Mouse (Mus musculus): Measurements from ENCODE around the gene Timm44. TPM values are rescaled to one million over a fixed set of nuclear protein-coding genes. Genes with fewer than 3 reads are reported as not detected.

The Timm44 gene
- polyA plus RNA-seq, 1 experiment = 73.5 TPM

- Histone ChIP-seq H3K27ac (ENCODE audit: insufficient read depth, low read length) (no peak overlapping the region), H3K4me1 (ENCODE audit: control insufficient read depth, insufficient read depth, low read length) (peaks cover 19% of the 10 kb centered on the region), H3K4me3 (ENCODE audit: insufficient read depth, low read length) (no peak overlapping the region)
- TF ChIP-seq CTCF (IDR thresholded peaks at IDR 0.05; ENCODE audit: borderline replicate concordance, insufficient read depth, low read length) (no peak), POLR2A (IDR thresholded peaks at IDR 0.05; ENCODE audit: low read depth, low read length) (no peak)
Measured at GRCm38 (mm10) chr8:4318124-4318523, 42.4 kb upstream of the Timm44 start.

- Histone ChIP-seq H3K27ac (ENCODE audit: insufficient read depth, low read length) (no peak overlapping the region; the same call in 1 of the 2 replicates), H3K4me1 (ENCODE audit: control insufficient read depth, insufficient read depth, low read length) (peaks cover 23% of the 10 kb centered on the region), H3K4me3 (ENCODE audit: insufficient read depth, low read length) (no peak overlapping the region)
- TF ChIP-seq CTCF (IDR thresholded peaks at IDR 0.05; ENCODE audit: borderline replicate concordance, insufficient read depth, low read length) (no peak), POLR2A (IDR thresholded peaks at IDR 0.05; ENCODE audit: low read depth, low read length) (no peak)
Measured at GRCm38 (mm10) chr8:4314852-4315251, 39.1 kb upstream of the Timm44 start.

GRCm38 (mm10) chr8:4313254-4314124 is 37.8 kb upstream of the Timm44 start:
- Histone ChIP-seq H3K4me3 (ENCODE audit: insufficient read depth, low read length) (no peak overlapping the region), H3K27ac (ENCODE audit: insufficient read depth, low read length) (peak overlapping the region; percentile 93), H3K4me1 (ENCODE audit: control insufficient read depth, insufficient read depth, low read length) (peaks cover 18% of the 10 kb centered on the region)
- no peak for TF ChIP-seq POLR2A (IDR thresholded peaks at IDR 0.05; ENCODE audit: low read depth, low read length)
- no peak for TF ChIP-seq CTCF (IDR thresholded peaks at IDR 0.05; ENCODE audit: borderline replicate concordance, insufficient read depth, low read length)

- TF ChIP-seq POLR2A (IDR thresholded peaks at IDR 0.05; ENCODE audit: low read depth, low read length) (no peak), CTCF (IDR thresholded peaks at IDR 0.05; ENCODE audit: borderline replicate concordance, insufficient read depth, low read length) (no peak)
- Histone ChIP-seq H3K4me3 (ENCODE audit: insufficient read depth, low read length) (no peak overlapping the region), H3K4me1 (ENCODE audit: control insufficient read depth, insufficient read depth, low read length) (peaks cover 18% of the 10 kb centered on the region), H3K27ac (ENCODE audit: insufficient read depth, low read length) (peak overlapping the region; percentile 26; the same call in 1 of the 2 replicates)
Measured at GRCm38 (mm10) chr8:4312104-4312503, 36.4 kb upstream of the Timm44 start.

GRCm38 (mm10) chr8:4305838-4306237 is 30.1 kb upstream of the Timm44 start:
- Histone ChIP-seq H3K4me3 (ENCODE audit: insufficient read depth, low read length) (no peak overlapping the region), H3K4me1 (ENCODE audit: control insufficient read depth, insufficient read depth, low read length) (no peaks in the 10 kb centered on the region), H3K27ac (ENCODE audit: insufficient read depth, low read length) (no peak overlapping the region)
- TF ChIP-seq CTCF (IDR thresholded peaks at IDR 0.05; ENCODE audit: borderline replicate concordance, insufficient read depth, low read length) = no peak
- no peak for TF ChIP-seq POLR2A (IDR thresholded peaks at IDR 0.05; ENCODE audit: low read depth, low read length)

- no peak for TF ChIP-seq POLR2A (IDR thresholded peaks at IDR 0.05; ENCODE audit: low read depth, low read length)
- no peak for TF ChIP-seq CTCF (IDR thresholded peaks at IDR 0.05; ENCODE audit: borderline replicate concordance, insufficient read depth, low read length)
- H3K4me3 ChIP-seq (ENCODE audit: insufficient read depth, low read length) = no peak overlapping the region
- no peak overlapping the region for H3K27ac ChIP-seq (ENCODE audit: insufficient read depth, low read length)
- H3K4me1 ChIP-seq (ENCODE audit: control insufficient read depth, insufficient read depth, low read length) = no peaks in the 10 kb centered on the region
Measured at GRCm38 (mm10) chr8:4304124-4304547, 28.4 kb upstream of the Timm44 start.

- no peak overlapping the region for H3K27ac ChIP-seq (ENCODE audit: insufficient read depth, low read length)
- no peaks in the 10 kb centered on the region for H3K4me1 ChIP-seq (ENCODE audit: control insufficient read depth, insufficient read depth, low read length)
- TF ChIP-seq CTCF (IDR thresholded peaks at IDR 0.05; ENCODE audit: borderline replicate concordance, insufficient read depth, low read length) = no peak
- TF ChIP-seq POLR2A (IDR thresholded peaks at IDR 0.05; ENCODE audit: low read depth, low read length) = no peak
- no peak overlapping the region for H3K4me3 ChIP-seq (ENCODE audit: insufficient read depth, low read length)
Measured at GRCm38 (mm10) chr8:4297822-4298221, 22.1 kb upstream of the Timm44 start.

- no peak overlapping the region for H3K4me3 ChIP-seq (ENCODE audit: insufficient read depth, low read length)
- H3K4me1 ChIP-seq (ENCODE audit: control insufficient read depth, insufficient read depth, low read length) = no peaks in the 10 kb centered on the region
- H3K27ac ChIP-seq (ENCODE audit: insufficient read depth, low read length) = no peak overlapping the region
- TF ChIP-seq CTCF (IDR thresholded peaks at IDR 0.05; ENCODE audit: borderline replicate concordance, insufficient read depth, low read length) (no peak), POLR2A (IDR thresholded peaks at IDR 0.05; ENCODE audit: low read depth, low read length) (no peak)
Measured at GRCm38 (mm10) chr8:4292738-4293137, 17.0 kb upstream of the Timm44 start.

GRCm38 (mm10) chr8:4276111-4276465 is 375 bp upstream of the Timm44 start:
- Histone ChIP-seq H3K4me3 (ENCODE audit: insufficient read depth, low read length) (peak overlapping the region; percentile 97), H3K27ac (ENCODE audit: insufficient read depth, low read length) (peak overlapping the region; percentile 22; the same call in 1 of the 2 replicates)
- TF ChIP-seq POLR2A (IDR thresholded peaks at IDR 0.05; ENCODE audit: low read depth, low read length) (no peak), CTCF (IDR thresholded peaks at IDR 0.05; ENCODE audit: borderline replicate concordance, insufficient read depth, low read length) (no peak)

GRCm38 (mm10) chr8:4269609-4270008 is 6.1 kb downstream of the Timm44 start:
- Histone ChIP-seq H3K27ac (ENCODE audit: insufficient read depth, low read length) (no peak overlapping the region), H3K4me1 (ENCODE audit: control insufficient read depth, insufficient read depth, low read length) (0 out of 2 replicates have a peak, but pooled peaks cover 3% of the 10 kb centered on the region), H3K4me3 (ENCODE audit: insufficient read depth, low read length) (no peak overlapping the region)
- TF ChIP-seq POLR2A (IDR thresholded peaks at IDR 0.05; ENCODE audit: low read depth, low read length) (no peak), CTCF (IDR thresholded peaks at IDR 0.05; ENCODE audit: borderline replicate concordance, insufficient read depth, low read length) (no peak)

More at GRCm38 (mm10) chr8:4276111-4276465, 375 bp upstream of the Timm44 start:
- H3K4me1 ChIP-seq (ENCODE audit: control insufficient read depth, insufficient read depth, low read length) = 0 out of 2 replicates have a peak, but pooled peaks cover 6% of the 10 kb centered on the region
